Mouse (Mus musculus): Measurements from ENCODE around the gene Ptch1. TPM values are rescaled to one million over a fixed set of nuclear protein-coding genes. Genes with fewer than 3 reads are reported as not detected.

Gene Ptch1
- total RNA-seq, 2 experiments from 2014 or later, result 13.6 to 20.3 TPM

GRCm38 (mm10) chr13:63534981-63535380 lies 38.4 kb downstream of the Ptch1 start:
- DNase-seq, result no peak

GRCm38 (mm10) chr13:63530857-63531256 lies 42.5 kb downstream of the Ptch1 start:
- DNase-seq, result no peak

DNA sequence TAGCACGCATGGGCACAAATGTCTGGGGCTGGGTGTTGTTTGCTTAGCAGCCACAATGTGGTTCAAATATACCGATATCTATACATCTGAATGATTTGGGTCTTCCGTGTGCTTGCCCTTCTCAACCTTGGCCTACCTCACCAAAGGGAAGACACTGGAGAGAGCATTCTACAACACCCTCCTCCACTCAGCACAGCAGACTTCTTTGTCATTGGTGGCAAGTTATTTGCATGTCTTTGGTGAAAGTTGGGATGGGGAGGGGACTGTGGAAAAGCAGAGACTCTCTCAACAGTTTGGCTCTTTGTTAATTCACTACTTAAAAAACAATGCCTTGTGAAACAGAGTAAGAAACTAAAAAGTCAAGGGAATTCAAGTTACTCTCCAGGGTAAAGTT lies 43.0 kb downstream of the Ptch1 start:
- no peak for DNase-seq

- no peak for DNase-seq
Measured at GRCm38 (mm10) chr13:63529602-63530370, 43.6 kb downstream of the Ptch1 start.

GRCm38 (mm10) chr13:63528852-63529251 lies 44.5 kb downstream of the Ptch1 start:
- no peak for DNase-seq

DNA sequence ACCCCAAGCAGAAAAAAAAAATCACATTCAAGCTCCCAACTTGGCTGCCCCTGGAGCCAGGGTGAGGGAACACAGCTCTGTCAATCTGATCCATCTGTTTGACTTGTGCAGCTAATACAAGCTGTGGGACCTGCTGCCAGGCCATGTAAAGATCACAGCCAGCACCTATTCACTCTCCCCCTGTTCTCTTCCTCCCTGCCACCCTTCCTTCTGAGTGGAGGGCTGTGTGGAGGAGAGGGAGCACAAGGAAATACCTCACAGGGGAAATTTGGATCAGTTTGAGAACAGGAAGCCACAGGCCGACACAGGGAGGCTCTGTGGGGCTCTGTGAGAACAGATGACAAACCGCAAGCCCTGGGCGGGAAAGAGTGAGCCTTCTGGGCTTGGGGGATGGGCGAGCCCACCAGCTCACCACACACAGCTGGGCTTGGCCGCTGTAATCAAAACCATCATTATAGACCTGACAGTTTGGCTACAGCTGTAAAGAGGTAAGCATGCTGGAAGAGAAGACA lies 45.2 kb downstream of the Ptch1 start:
- no peak for DNase-seq

GRCm38 (mm10) chr13:63525571-63526197 lies 47.7 kb downstream of the Ptch1 start:
- no peak for DNase-seq

- no peak for DNase-seq
Measured at GRCm38 (mm10) chr13:63524608-63525570, 48.5 kb downstream of the Ptch1 start.

DNA sequence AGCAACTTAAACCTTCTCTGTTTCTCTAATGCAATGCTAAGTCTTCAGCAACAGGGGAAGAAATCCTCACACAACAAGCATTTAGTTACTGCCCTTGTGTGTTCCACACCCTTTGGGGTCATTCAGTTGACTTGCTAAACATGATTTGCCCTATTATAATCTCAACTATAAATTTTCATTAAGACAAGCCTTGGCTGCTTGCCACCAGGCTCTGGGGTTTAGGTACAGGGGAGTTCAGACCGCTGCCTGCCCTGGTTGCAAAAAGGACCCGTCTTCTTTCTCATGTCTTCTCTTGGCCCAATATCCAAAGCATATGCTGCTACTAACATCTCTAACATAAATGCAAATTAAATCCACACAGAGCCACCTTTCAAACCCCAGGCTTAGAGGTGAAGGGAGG lies 49.3 kb downstream of the Ptch1 start:
- DNase-seq, result no peak

DNA sequence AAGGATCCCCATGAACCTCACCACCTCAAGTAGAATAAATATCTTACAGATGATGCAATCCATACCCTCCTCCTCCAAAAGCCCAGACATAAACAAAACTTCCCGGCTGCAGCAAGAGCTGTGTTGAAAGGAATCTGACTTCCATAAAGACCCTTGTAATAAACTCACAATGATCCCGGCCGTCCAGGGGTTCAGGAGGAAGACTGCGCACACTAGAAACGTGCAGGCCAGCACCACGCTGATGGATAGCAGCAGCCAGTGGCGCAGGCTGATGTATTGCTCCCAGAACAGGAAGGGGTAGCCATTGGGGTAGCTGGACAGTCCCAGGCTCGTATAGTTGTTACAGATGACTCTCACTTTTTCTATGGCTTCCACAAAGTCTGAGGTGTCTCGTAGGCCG lies 50.6 kb downstream of the Ptch1 start:
- no peak for DNase-seq

- no peak for DNase-seq
Measured at GRCm38 (mm10) chr13:63520110-63520509, 53.3 kb downstream of the Ptch1 start.

DNA sequence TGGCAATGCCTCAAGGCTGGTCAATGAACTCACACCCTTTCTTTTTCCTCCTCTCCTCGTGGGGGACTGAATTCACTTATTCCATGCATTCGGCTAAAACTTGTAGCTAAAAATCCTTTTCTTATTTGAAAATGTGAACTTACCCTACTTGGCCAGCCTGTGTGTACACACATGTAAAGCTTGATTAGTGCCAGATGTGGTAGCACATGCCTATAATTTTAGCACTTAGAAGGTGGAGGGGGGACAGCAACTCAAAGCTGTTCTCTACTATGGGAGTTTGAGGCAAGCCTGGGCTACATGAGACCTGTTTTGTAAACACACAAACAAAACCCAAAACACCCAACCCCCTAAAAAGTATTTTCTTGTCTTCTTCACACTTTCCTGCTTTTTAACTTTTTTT lies 56.9 kb downstream of the Ptch1 start:
- DNase-seq, result no peak

DNA sequence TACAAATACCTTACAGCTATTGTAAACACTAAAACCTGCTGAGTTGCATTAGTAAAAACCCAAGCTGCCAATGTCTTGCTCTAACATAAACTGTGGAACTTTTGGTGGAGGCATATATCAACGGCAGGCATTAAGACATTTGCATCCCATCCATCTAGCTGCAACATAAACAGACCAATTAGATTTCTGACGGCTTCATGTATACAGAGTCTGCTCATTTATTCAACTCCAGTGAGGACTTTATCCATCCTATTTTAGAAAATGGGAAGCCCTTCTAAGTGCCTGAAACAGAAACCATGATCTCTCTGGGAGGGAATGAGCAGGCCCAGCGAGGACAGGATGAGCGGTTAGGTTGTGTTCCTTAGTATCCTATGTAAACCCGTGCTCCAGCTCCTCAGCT lies 57.9 kb downstream of the Ptch1 start:
- DNase-seq, result no peak

- DNase-seq, result no peak
Measured at GRCm38 (mm10) chr13:63514931-63515360, 58.5 kb downstream of the Ptch1 start.

DNA sequence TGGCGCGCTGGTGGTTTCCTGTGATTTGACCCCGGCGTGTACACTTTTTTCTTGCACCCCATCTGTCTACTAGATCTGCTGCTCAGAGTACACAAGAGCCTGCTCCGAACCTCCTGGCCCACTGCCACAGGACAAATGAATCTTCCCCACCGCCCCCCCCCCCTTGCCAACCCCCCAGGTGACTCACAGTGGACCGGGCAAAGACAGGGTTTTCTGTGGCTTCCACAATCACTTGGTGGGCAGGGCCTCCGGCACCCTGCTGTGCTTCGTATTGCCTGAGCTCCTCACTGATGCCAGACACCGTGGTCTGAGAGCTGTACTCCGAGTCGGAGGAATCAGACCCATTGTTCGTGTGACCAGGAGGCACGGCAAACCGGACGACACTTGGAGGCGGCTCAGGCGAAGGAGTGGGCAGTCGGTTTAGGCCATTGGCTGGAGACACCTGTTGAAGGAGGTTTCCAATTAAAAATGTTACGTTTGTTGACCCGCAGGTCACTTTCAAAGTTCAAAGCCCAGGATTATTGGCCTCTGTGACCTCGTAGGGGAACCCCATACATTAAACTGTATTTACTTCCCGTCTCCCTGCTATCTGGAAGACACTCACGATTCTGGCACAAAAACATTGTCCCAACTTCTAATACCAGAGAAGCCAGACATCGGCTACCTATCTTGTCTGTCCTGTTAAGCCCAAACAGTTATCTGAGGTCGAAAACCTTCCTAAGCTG lies 59.9 kb downstream of the Ptch1 start:
- DNase-seq, result peak; percentile 19

DNA sequence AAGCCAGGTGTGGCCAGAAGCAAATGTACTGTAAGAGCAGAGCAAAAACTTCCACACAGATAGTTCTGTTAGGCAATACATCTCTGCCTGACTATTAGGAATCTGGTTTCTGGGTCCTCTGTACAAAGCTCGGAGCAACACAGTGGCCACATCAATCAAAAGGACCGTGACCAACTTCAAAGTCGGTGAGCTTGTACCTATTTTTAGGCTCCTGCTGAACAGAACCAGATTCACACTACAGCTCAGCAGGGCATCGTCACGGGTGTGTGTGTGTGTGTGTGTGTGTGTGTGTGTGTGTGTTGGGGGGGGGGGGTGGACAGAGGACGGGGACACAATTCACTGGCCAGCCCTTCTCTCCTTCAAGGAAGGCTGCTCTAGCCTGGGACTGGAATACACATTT lies 61.0 kb downstream of the Ptch1 start:
- DNase-seq, result no peak

- no peak for DNase-seq
Measured at GRCm38 (mm10) chr13:63507821-63508220, 65.6 kb downstream of the Ptch1 start.

DNA sequence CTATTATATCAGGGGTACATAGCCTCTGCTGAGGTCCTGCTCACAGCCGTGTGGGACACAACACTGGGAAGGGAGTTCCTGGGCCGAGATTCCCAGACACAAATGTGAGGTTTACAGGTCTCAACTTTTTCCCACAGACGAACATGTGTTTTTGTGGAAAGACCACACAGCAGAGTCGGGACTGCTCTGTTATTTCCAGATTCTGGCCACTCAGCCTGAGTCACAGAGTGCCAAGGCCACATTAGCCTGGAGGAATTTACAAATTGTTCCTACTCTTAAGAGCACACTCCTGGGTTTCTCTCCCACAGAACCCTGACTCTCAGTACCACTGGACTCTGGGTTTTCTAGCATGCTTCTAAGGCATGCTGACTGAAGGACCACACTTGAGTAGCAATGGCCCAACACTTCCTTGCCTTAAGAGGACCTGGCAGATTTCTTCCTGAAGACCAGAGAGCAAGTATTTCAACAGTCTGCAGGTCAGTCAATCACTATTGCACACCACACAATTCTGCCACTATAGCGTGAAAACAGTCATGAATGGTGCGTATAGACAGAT lies 66.3 kb downstream of the Ptch1 start:
- no peak for DNase-seq

DNA sequence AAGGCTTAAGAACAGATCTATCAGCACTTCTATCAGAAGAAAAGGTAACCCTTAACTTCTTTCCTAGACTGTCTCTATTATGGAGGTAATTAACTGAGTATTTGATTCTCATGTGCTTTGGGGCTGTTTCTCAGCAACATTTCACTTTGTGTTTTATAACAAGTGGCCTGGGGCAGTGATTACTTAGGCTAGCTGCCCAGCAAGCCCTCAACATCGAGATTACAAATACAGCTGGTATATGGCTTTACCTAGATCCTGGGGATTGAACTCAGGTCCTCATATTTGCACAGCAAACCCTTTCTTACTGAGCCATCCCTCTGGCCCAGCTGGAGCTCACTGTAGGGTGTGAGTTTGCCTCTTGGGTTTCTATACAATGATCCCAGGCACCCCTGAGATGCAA lies 67.0 kb downstream of the Ptch1 start:
- DNase-seq, result no peak

DNA sequence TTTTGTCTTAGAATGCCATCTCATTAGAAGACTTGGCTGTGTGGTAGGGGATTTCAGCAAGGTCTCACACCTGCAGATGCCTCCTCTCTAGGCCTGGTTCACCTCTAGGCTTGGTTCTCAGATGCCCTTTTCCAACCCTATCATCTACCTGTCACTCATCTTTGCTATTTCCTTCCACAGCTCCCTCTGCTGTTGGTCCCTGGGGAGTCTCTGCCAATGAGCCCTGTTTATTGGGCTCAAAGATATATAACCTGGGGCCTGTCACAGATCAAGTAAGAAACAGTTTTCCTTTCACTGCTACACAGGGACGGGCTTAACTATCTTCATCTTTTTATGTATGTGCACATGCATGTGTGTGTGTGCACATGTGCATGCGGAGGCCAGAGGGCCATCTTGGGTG lies 71.0 kb downstream of the Ptch1 start:
- DNase-seq, result no peak

DNA sequence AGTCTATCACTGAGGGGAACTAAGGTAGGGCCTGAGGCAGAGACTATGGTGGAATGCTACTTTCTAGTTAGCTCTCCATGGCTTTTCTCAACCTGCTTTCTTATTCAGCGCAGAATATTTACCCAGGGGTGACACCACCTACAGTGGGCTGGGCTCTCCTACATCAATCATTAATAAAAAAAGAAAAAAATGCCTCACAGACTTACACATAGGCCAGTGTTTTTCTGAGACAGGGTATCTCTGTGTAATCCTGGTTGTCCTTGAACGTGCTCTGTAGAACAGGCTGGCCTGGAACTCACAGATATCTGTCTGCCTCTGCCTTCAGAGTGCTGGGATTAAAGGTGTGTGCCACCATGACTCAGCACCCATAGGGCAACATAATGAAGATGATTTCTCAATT lies 73.9 kb downstream of the Ptch1 start:
- DNase-seq, result no peak

Data from gastrocnemius, postnatal 10 days (tissue).